8 mouse cellular contexts compared by ENCODE assay signal in genomic region chr1:37639101-37639500, GRCm38 (mm10).
A peak's percentile ranks its signal among the peaks of the same experiment; 100 is the strongest.
DNase-seq lines count a peak whose midpoint lies in the region; ATAC-seq and TF ChIP-seq lines count a peak whose summit lies in the region.

No protein-coding gene starts in this region.

- H3K4me2 ChIP-seq in forebrain, embryonic 14.5 days (ENCODE audit: low read length), result peak overlapping the region; percentile 22; the same call in 1 of the 2 replicates

- no peak overlapping the region for H3K4me3 ChIP-seq in forebrain, embryonic 14.5 days (ENCODE audit: low read depth, low read length)
- no peak overlapping the region for H3K4me3 ChIP-seq in thymus, adult 2 months (ENCODE audit: control insufficient read depth, insufficient read depth, low read length)

- no peaks in the 10 kb centered on the region for H3K36me3 ChIP-seq in forebrain, embryonic 14.5 days (ENCODE audit: control insufficient read depth, insufficient read depth, low read length)
- H3K36me3 ChIP-seq in thymus, adult 2 months (ENCODE audit: control insufficient read depth, insufficient read depth, low read length), result no peaks in the 10 kb centered on the region

- 24% methylated on average over 10 of the region's 10 CpGs for WGBS in forebrain, embryonic 14.5 days
- 30% methylated on average over 10 of the region's 10 CpGs for WGBS in thymus, adult 2 months

- peak; percentile 61; the same call in 1 of the 2 replicates for ATAC-seq in forebrain, embryonic 14.5 days
- ATAC-seq in neutrophil, adult 5-6 weeks (ENCODE audit: extremely low read depth, insufficient number of reproducible peaks, low FRiP score, poor library complexity, severe bottlenecking), result peak; percentile 59; the same call in 1 of the 2 replicates

- H3K9ac ChIP-seq in forebrain, embryonic 14.5 days (ENCODE audit: low read length), result no peak overlapping the region

- H3K9me3 ChIP-seq in forebrain, embryonic 14.5 days (replicated peaks; ENCODE audit: control insufficient read depth, low read length), result no peaks in the 10 kb centered on the region

- peak; percentile 88 for DNase-seq in ES-CJ7 (ENCODE audit: low read depth, low spot score)
- DNase-seq in c-Kit-positive CD71-positive TER-119-positive erythroid progenitor cells, embryonic 14.5 days (ENCODE audit: low spot score), result peak; percentile 54
- peak; percentile 79 for DNase-seq in forebrain, embryonic 14.5 days (ENCODE audit: low spot score)
- peak; percentile 84 to 89 for DNase-seq in heart, postnatal 10 days
- peak; percentile 87 for DNase-seq in layer of hippocampus, adult 11-12 months (ENCODE audit: low spot score)
- peak; percentile 67 to 75 for DNase-seq in lung, adult 18-20 months
- DNase-seq in thymus, adult 2 months, result peak; percentile 81

- TF ChIP-seq POLR2A in thymus, adult 2 months (IDR thresholded peaks at IDR 0.05; ENCODE audit: control insufficient read depth, extremely low read depth, insufficient read depth, low read length, poor library complexity), result no peak

- TF ChIP-seq CTCF in thymus, adult 2 months (IDR thresholded peaks at IDR 0.05; ENCODE audit: borderline replicate concordance, control insufficient read depth, extremely low read depth, insufficient read depth, low read length, poor library complexity), result peak; percentile 34; the same call in 1 of the 2 replicates

- H3K27ac ChIP-seq in forebrain, embryonic 14.5 days (ENCODE audit: low read depth, low read length), result no peak overlapping the region
- no peak overlapping the region for H3K27ac ChIP-seq in thymus, adult 2 months (ENCODE audit: control insufficient read depth, insufficient read depth, low read length)

- no peaks in the 10 kb centered on the region for H3K4me1 ChIP-seq in forebrain, embryonic 14.5 days (ENCODE audit: control insufficient read depth, insufficient read depth, low read length)
- 0 out of 2 replicates have a peak, but pooled peaks cover 2% of the 10 kb centered on the region for H3K4me1 ChIP-seq in thymus, adult 2 months (replicated peaks; ENCODE audit: control insufficient read depth, insufficient read depth, low read length)

- H3K27me3 ChIP-seq in forebrain, embryonic 14.5 days (replicated peaks; ENCODE audit: control insufficient read depth, insufficient read depth, low read length), result no peaks in the 10 kb centered on the region
- no peaks in the 10 kb centered on the region for H3K27me3 ChIP-seq in thymus, adult 2 months (ENCODE audit: control insufficient read depth, insufficient read depth, low read length)

- intact Hi-C loops in heart, postnatal 10 days (cut with DNase I), result loop anchor here (1.0 kb wide), 1 partner anchor 367 kb away; no protein-coding TSS in a partner anchor
